15 mouse cellular contexts compared by ENCODE assay signal in genomic region chr12:14164936-14165335, GRCm38 (mm10). TPM values are rescaled to one million over a fixed set of nuclear protein-coding genes. Genes with fewer than 3 reads are reported as not detected.
"Had no signal": no experiment of that assay in that cellular context is flagged by ENCODE, and none has a peak within 500 bp of the region (broad histone marks: within the 10 kb centered on the region; RNA-seq: fewer than 3 reads in every experiment).

No protein-coding gene starts in this region.

- H3K9me3 ChIP-seq: limb, embryonic 12.5 days; liver, embryonic 13.5 days; lung, embryonic 15.5 days; megakaryocyte, embryonic 14.5 days; midbrain, embryonic 15.5 days; neural tube, embryonic 12.5 days had no signal

- H3K9ac ChIP-seq: limb, embryonic 12.5 days; liver, embryonic 13.5 days; liver, postnatal 0 days; lung, embryonic 15.5 days; midbrain, embryonic 15.5 days; neural tube, embryonic 12.5 days had no signal

- ATAC-seq: liver, postnatal 0 days; midbrain, embryonic 15.5 days had no signal

- H3K4me2 ChIP-seq: limb, embryonic 12.5 days; liver, embryonic 13.5 days; lung, embryonic 15.5 days; midbrain, embryonic 11.5 days; midbrain, embryonic 15.5 days; neural tube, embryonic 12.5 days had no signal

- H3K27ac ChIP-seq: limb, embryonic 12.5 days; liver, embryonic 13.5 days; lung, embryonic 15.5 days; macrophage; midbrain, embryonic 15.5 days; neural tube, embryonic 12.5 days had no signal

- H3K4me1 ChIP-seq: limb, embryonic 12.5 days; liver, embryonic 13.5 days; lung, embryonic 15.5 days; megakaryocyte, embryonic 14.5 days; midbrain, embryonic 15.5 days; neural tube, embryonic 12.5 days had no signal

- DNase-seq: layer of hippocampus, adult 9-11 months; layer of hippocampus, postnatal 36 days; liver; liver, embryonic 13.5 days; retina, postnatal 1 day; spleen, adult 18-20 months; thymus, postnatal 14 days had no signal

- H3K36me3 ChIP-seq: limb, embryonic 12.5 days; liver, embryonic 13.5 days; lung, embryonic 15.5 days; midbrain, embryonic 15.5 days; neural tube, embryonic 12.5 days had no signal

- H3K4me3 ChIP-seq: limb, embryonic 12.5 days; liver, embryonic 13.5 days; lung, embryonic 15.5 days; megakaryocyte, embryonic 14.5 days; midbrain, embryonic 15.5 days; neural tube, embryonic 12.5 days had no signal

- H3K27me3 ChIP-seq: limb, embryonic 12.5 days; liver, embryonic 13.5 days; lung, embryonic 15.5 days; megakaryocyte, embryonic 14.5 days; midbrain, embryonic 15.5 days; neural tube, embryonic 12.5 days had no signal

RNA-seq across cellular contexts. Expression of gene Fam84a, which starts 13.1 kb away (rescaled TPM):
- polyA plus RNA-seq: macrophage had no signal
